Mouse (Mus musculus): ENCODE data around the gene Ssmem1.

The Ssmem1 gene

GRCm38 (mm10) chr6:30554621-30555170, 45.0 kb downstream of the Ssmem1 start:
- no peak for DNase-seq

GRCm38 (mm10) chr6:30556080-30556479, 46.4 kb downstream of the Ssmem1 start:
- no peak for DNase-seq

- DNase-seq = no peak
Measured at GRCm38 (mm10) chr6:30559726-30560125, 50.1 kb downstream of the Ssmem1 start.

- DNase-seq = no peak
Measured at GRCm38 (mm10) chr6:30562132-30562531, 52.5 kb downstream of the Ssmem1 start.

- no peak for DNase-seq
Measured at GRCm38 (mm10) chr6:30563575-30563974, 53.9 kb downstream of the Ssmem1 start.

GRCm38 (mm10) chr6:30564051-30564450, 54.4 kb downstream of the Ssmem1 start:
- DNase-seq = no peak

- DNase-seq = no peak
Measured at GRCm38 (mm10) chr6:30568069-30568468, 58.4 kb downstream of the Ssmem1 start, which contains the start of gene Cpa4. Gene Cpa4, plus strand, starts transcription at chr6:30568369.

GRCm38 (mm10) chr6:30569331-30569730, 59.7 kb downstream of the Ssmem1 start:
- no peak for DNase-seq
